Mouse (Mus musculus) ES-E14 (cell line): ENCODE data around the gene Dpyd.

Experiments used
- CHD2 ChIP-seq: IDR thresholded peaks from 2 replicates; pipeline ENCODE4 v1.6.1; 2014; ENCODE audit warnings: mild to moderate bottlenecking, low read depth, low read length, inconsistent platforms
- HCFC1 ChIP-seq: IDR thresholded peaks from 2 replicates; pipeline ENCODE4 v1.6.1; 2012; ENCODE audit warnings: low read length, inconsistent platforms, borderline replicate concordance; ENCODE audit not compliant: insufficient read depth
- MAFK ChIP-seq: IDR thresholded peaks from 2 replicates; pipeline ENCODE4 v1.6.1; 2014; ENCODE audit warnings: mild to moderate bottlenecking, low read depth, low read length, inconsistent platforms; ENCODE audit not compliant: insufficient read depth
- ZC3H11A ChIP-seq: IDR thresholded peaks from 2 replicates; pipeline ENCODE4 v1.6.1; 2012; ENCODE audit warnings: low read depth, mild to moderate bottlenecking, inconsistent platforms, low read length, borderline replicate concordance
- ZNF384 ChIP-seq: IDR thresholded peaks from 2 replicates; pipeline ENCODE4 v1.6.1; 2012; ENCODE audit warnings: low read depth, low read length, inconsistent platforms

GRCm38 (mm10) chr3:119220763-119221412 is 659.0 kb downstream of the Dpyd start:
- TF ChIP-seq HCFC1, result no peak
- TF ChIP-seq ZC3H11A, result no peak
- TF ChIP-seq MAFK, result no peak
- TF ChIP-seq ZNF384, result no peak
- TF ChIP-seq CHD2, result no peak
